Mouse (Mus musculus) limb, embryonic 12.5 days (tissue): ENCODE results near the gene Ndufaf2. TPM values are rescaled to one million over a fixed set of nuclear protein-coding genes. Genes with fewer than 3 reads are reported as not detected.
A peak's percentile ranks its signal among the peaks of the same experiment; 100 is the strongest.

Experiments
- ATAC-seq: fragments of 200-750 bp; cut with Nextera tagmentation; 2 replicates; pipeline ENCODE4 v1.8.0; 2017; ENCODE audit warnings: low read depth, moderate TSS enrichment; ENCODE audit not compliant: insufficient number of reproducible peaks, insufficient read depth, low FRiP score, low TSS enrichment
- H3K27ac ChIP-seq: fragments of 300-500 bp; sonication (generic); 2 replicates; pipeline ENCODE4 v1.5.1; 2016; ENCODE audit warnings: mild to moderate bottlenecking, moderate library complexity
- H3K27me3 ChIP-seq: fragments of 300-500 bp; sonication (generic); 2 replicates; pipeline ENCODE4 v1.6.1; 2016; ENCODE audit warnings: mild to moderate bottlenecking, moderate library complexity
- H3K36me3 ChIP-seq: fragments of 300-500 bp; sonication (generic); 2 replicates; pipeline ENCODE4 v1.6.1; 2016; ENCODE audit warnings: mild to moderate bottlenecking, moderate library complexity
- H3K4me1 ChIP-seq: fragments of 300-500 bp; sonication (generic); replicated peaks from 2 replicates; pipeline ENCODE4 v1.6.1; 2016
- H3K4me2 ChIP-seq: fragments of 300-500 bp; sonication (generic); 2 replicates; pipeline ENCODE4 v1.6.1; 2016; ENCODE audit warnings: mild to moderate bottlenecking, moderate library complexity
- H3K4me3 ChIP-seq: fragments of 300-500 bp; sonication (generic); replicated peaks from 2 replicates; pipeline ENCODE4 v1.5.1; 2016; ENCODE audit warnings: mild to moderate bottlenecking
- H3K9ac ChIP-seq: fragments of 300-500 bp; sonication (generic); replicated peaks from 2 replicates; pipeline ENCODE4 v1.6.1; 2016; ENCODE audit warnings: mild to moderate bottlenecking, moderate library complexity
- H3K9me3 ChIP-seq: fragments of 300-500 bp; sonication (generic); 2 replicates; pipeline ENCODE4 v1.6.1; 2016; ENCODE audit warnings: mild to moderate bottlenecking, moderate library complexity
- WGBS: fragments of 180-500 bp; shearing (Covaris S2); methylation state at CpG from one replicate; pipeline ENCODE4 v1.1.7; 2016; 5-methylcytosine and 5-hydroxymethylcytosine counted together
- polyA plus RNA-seq: library from polyadenylated mRNA; unstranded; fragments of >200 nt; fragmentation: Nextera tagmentation; extraction: Ambion mirVana; gene quantifications from 2 replicates; pipeline ENCODE4 v1.2.1, GENCODE M21; 2016

Ndufaf2 gene
- polyA plus RNA-seq, 1 experiment from 2014 or later: 98.5 TPM

GRCm38 (mm10) chr13:108138403-108138977, 19.9 kb downstream of the Ndufaf2 start:
- H3K36me3 ChIP-seq: no peaks in the 10 kb centered on the region
- no peak overlapping the region for H3K27ac ChIP-seq
- no peaks in the 10 kb centered on the region; the same call in 1 of the 2 replicates for H3K4me1 ChIP-seq
- H3K9ac ChIP-seq: no peak overlapping the region
- WGBS: 91% methylated on average over 5 of the region's 5 CpGs
- no peak for ATAC-seq
- no peaks in the 10 kb centered on the region for H3K27me3 ChIP-seq
- no peak overlapping the region for H3K4me2 ChIP-seq
- H3K9me3 ChIP-seq: no peaks in the 10 kb centered on the region
- no peak overlapping the region for H3K4me3 ChIP-seq

GRCm38 (mm10) chr13:108135617-108136016, 22.8 kb downstream of the Ndufaf2 start:
- Histone ChIP-seq H3K4me3 (no peak overlapping the region), H3K9me3 (no peaks in the 10 kb centered on the region), H3K27me3 (no peaks in the 10 kb centered on the region), H3K9ac (no peak overlapping the region), H3K4me1 (peaks cover 10% of the 10 kb centered on the region; the same call in 1 of the 2 replicates), H3K27ac (no peak overlapping the region), H3K4me2 (no peak overlapping the region), H3K36me3 (no peaks in the 10 kb centered on the region)
- WGBS: 87% methylated on average over 6 of the region's 6 CpGs
- no peak for ATAC-seq

GRCm38 (mm10) chr13:108132031-108132819, 26.2 kb downstream of the Ndufaf2 start:
- H3K27me3 ChIP-seq: no peaks in the 10 kb centered on the region
- H3K4me3 ChIP-seq: no peak overlapping the region
- no peak for ATAC-seq
- no peaks in the 10 kb centered on the region for H3K9me3 ChIP-seq
- no peak overlapping the region for H3K4me2 ChIP-seq
- no peak overlapping the region for H3K9ac ChIP-seq
- no peak overlapping the region for H3K27ac ChIP-seq
- 69% methylated on average over 6 of the region's 6 CpGs for WGBS
- H3K4me1 ChIP-seq: peaks cover 10% of the 10 kb centered on the region; the same call in 1 of the 2 replicates
- H3K36me3 ChIP-seq: no peaks in the 10 kb centered on the region

- WGBS: 95% methylated on average over 5 of the region's 5 CpGs
These were observed 27.7 kb downstream of the Ndufaf2 start for GRCm38 (mm10) chr13:108130737-108131136.

GRCm38 (mm10) chr13:108129070-108129469, 29.4 kb downstream of the Ndufaf2 start:
- ATAC-seq: no peak
- 66% methylated on average over 7 of the region's 7 CpGs for WGBS
- H3K4me1 ChIP-seq: peaks cover 12% of the 10 kb centered on the region; the same call in 1 of the 2 replicates
- H3K9me3 ChIP-seq: no peaks in the 10 kb centered on the region
- no peaks in the 10 kb centered on the region for H3K36me3 ChIP-seq
- no peak overlapping the region for H3K27ac ChIP-seq
- H3K27me3 ChIP-seq: no peaks in the 10 kb centered on the region
- no peak overlapping the region for H3K4me3 ChIP-seq
- no peak overlapping the region for H3K4me2 ChIP-seq
- H3K9ac ChIP-seq: no peak overlapping the region

More at GRCm38 (mm10) chr13:108130737-108131136, 27.7 kb downstream of the Ndufaf2 start:
- no peak overlapping the region for H3K27ac ChIP-seq
- H3K9ac ChIP-seq: no peak overlapping the region
- H3K36me3 ChIP-seq: no peaks in the 10 kb centered on the region
- H3K9me3 ChIP-seq: no peaks in the 10 kb centered on the region
- peaks cover 10% of the 10 kb centered on the region; the same call in 1 of the 2 replicates for H3K4me1 ChIP-seq
- H3K4me2 ChIP-seq: no peak overlapping the region
- no peak for ATAC-seq
- H3K4me3 ChIP-seq: no peak overlapping the region
- H3K27me3 ChIP-seq: no peaks in the 10 kb centered on the region

GRCm38 (mm10) chr13:108127883-108128282, 30.5 kb downstream of the Ndufaf2 start:
- Histone ChIP-seq H3K4me2 (no peak overlapping the region), H3K27ac (no peak overlapping the region), H3K36me3 (no peaks in the 10 kb centered on the region), H3K9me3 (no peaks in the 10 kb centered on the region), H3K4me1 (peaks cover 17% of the 10 kb centered on the region), H3K27me3 (no peaks in the 10 kb centered on the region), H3K4me3 (no peak overlapping the region), H3K9ac (no peak overlapping the region)
- ATAC-seq: no peak
- WGBS: 64% methylated on average over 1 of the region's 1 CpGs

GRCm38 (mm10) chr13:108127130-108127529, 31.3 kb downstream of the Ndufaf2 start:
- H3K4me2 ChIP-seq: no peak overlapping the region
- no peak overlapping the region for H3K4me3 ChIP-seq
- WGBS: 7% methylated on average over 1 of the region's 1 CpGs
- H3K36me3 ChIP-seq: no peaks in the 10 kb centered on the region
- no peak for ATAC-seq
- no peaks in the 10 kb centered on the region for H3K27me3 ChIP-seq
- H3K4me1 ChIP-seq: peaks cover 13% of the 10 kb centered on the region
- no peak overlapping the region for H3K9ac ChIP-seq
- no peak overlapping the region for H3K27ac ChIP-seq
- no peaks in the 10 kb centered on the region for H3K9me3 ChIP-seq

- ATAC-seq: 0 out of 2 replicates have a peak, but pooled peaks have one; percentile 20
- peaks cover 13% of the 10 kb centered on the region for H3K4me1 ChIP-seq
- no peak overlapping the region for H3K27ac ChIP-seq
- H3K27me3 ChIP-seq: no peaks in the 10 kb centered on the region
- H3K9ac ChIP-seq: no peak overlapping the region
- H3K36me3 ChIP-seq: no peaks in the 10 kb centered on the region
- no peaks in the 10 kb centered on the region for H3K9me3 ChIP-seq
- 88% methylated on average over 2 of the region's 2 CpGs for WGBS
- H3K4me2 ChIP-seq: no peak overlapping the region
- H3K4me3 ChIP-seq: no peak overlapping the region
These were observed 32.2 kb downstream of the Ndufaf2 start for GRCm38 (mm10) chr13:108126246-108126645.

GRCm38 (mm10) chr13:108124096-108124495, 34.3 kb downstream of the Ndufaf2 start:
- no peaks in the 10 kb centered on the region for H3K36me3 ChIP-seq
- no peak overlapping the region for H3K4me2 ChIP-seq
- H3K9ac ChIP-seq: no peak overlapping the region
- no peak overlapping the region for H3K27ac ChIP-seq
- ATAC-seq: no peak
- H3K4me1 ChIP-seq: peaks cover 13% of the 10 kb centered on the region
- H3K4me3 ChIP-seq: no peak overlapping the region
- no peaks in the 10 kb centered on the region for H3K27me3 ChIP-seq
- WGBS: 91% methylated on average over 11 of the region's 11 CpGs
- no peaks in the 10 kb centered on the region for H3K9me3 ChIP-seq

- Histone ChIP-seq H3K4me2 (no peak overlapping the region), H3K27me3 (no peaks in the 10 kb centered on the region), H3K9me3 (no peaks in the 10 kb centered on the region), H3K4me3 (no peak overlapping the region), H3K4me1 (peaks cover 13% of the 10 kb centered on the region), H3K36me3 (no peaks in the 10 kb centered on the region), H3K27ac (no peak overlapping the region), H3K9ac (no peak overlapping the region)
- ATAC-seq: no peak
- WGBS: 45% methylated on average over 15 of the region's 15 CpGs
These were observed 35.2 kb downstream of the Ndufaf2 start for GRCm38 (mm10) chr13:108123109-108123723.
